ENCODE assay signal across 9 mouse cellular contexts in the genomic region with DNA sequence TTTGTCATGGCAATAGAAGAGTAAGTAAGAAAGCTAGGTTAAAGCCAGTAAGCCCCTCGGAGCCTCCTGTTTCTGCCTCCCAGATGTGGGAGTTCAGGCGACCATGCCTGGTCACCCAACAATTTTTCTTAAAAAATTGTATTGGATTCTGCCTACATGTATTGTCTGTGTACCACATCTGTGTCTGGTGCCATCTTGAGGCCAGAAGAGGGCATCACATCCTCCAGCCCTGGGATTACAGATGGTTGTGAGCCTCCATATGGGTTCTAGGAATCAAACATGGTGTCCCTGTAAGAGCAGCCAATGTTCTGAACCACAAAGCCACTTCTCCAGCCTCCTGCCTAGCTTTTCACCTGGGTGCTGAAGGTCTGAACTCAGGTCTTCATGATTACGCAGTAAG. TPM values are rescaled to one million over a fixed set of nuclear protein-coding genes. Genes with fewer than 3 reads are reported as not detected.
DNase-seq lines count a peak whose midpoint lies in the region; TF ChIP-seq lines count a peak whose summit lies in the region.
"Had no signal": no experiment of that assay in that cellular context is flagged by ENCODE, and none has a peak within 500 bp of the region (broad histone marks: within the 10 kb centered on the region; RNA-seq: fewer than 3 reads in every experiment).

No protein-coding gene starts in this region.

- TF ChIP-seq CTCF in liver, adult 2 months (IDR thresholded peaks at IDR 0.05; ENCODE audit: low read depth, low read length) = peak; percentile 72

- no peak overlapping the region for H3K4me3 ChIP-seq in liver, adult 2 months (ENCODE audit: insufficient read depth, low read depth, low read length)
- H3K4me3 ChIP-seq: limb, embryonic 13.5 days had no signal

- H3K79me2 ChIP-seq in liver, adult 2 months (ENCODE audit: control insufficient read depth, insufficient read depth, low read length) = no peaks in the 10 kb centered on the region

- no peaks in the 10 kb centered on the region for H3K4me1 ChIP-seq in liver, adult 2 months (ENCODE audit: control insufficient read depth, insufficient read depth, low read length)
- H3K4me1 ChIP-seq: limb, embryonic 13.5 days had no signal

- no peak overlapping the region for H3K9ac ChIP-seq in liver, adult 2 months (ENCODE audit: low read depth, low read length)
- H3K9ac ChIP-seq: limb, embryonic 13.5 days had no signal

- intact Hi-C loops in heart, postnatal 25 days (cut with DNase I) = loop anchor here (2.0 kb wide), 1 partner anchor 326 kb away; no protein-coding TSS in a partner anchor
- intact Hi-C loops in gastrocnemius, postnatal 14 days (cut with DNase I; ENCODE audit: low total_unique reads) = loop anchor here (10.0 kb wide), 1 partner anchor 328 kb away; no protein-coding TSS in a partner anchor

- H3K27me3 ChIP-seq in liver, adult 2 months (ENCODE audit: control insufficient read depth, insufficient read depth, low read length) = no peaks in the 10 kb centered on the region
- H3K27me3 ChIP-seq: limb, embryonic 13.5 days had no signal

- no peak for TF ChIP-seq POLR2A in liver, adult 2 months (IDR thresholded peaks at IDR 0.05; ENCODE audit: extremely low read depth, insufficient read depth, low read length)

- DNase-seq in heart, adult 8-10 months (ENCODE audit: low spot score) = peak; percentile 55
- no peak for DNase-seq in heart, postnatal 25 days (ENCODE audit: low spot score)
- DNase-seq in urinary bladder, postnatal 25 days (ENCODE audit: low spot score) = peak; percentile 29
- no peak for DNase-seq in urinary bladder, postnatal 4 days (ENCODE audit: low spot score in 2 of 2)
- peak; percentile 50 to 64 for DNase-seq in cerebellum, postnatal 25 days
- peak; percentile 47 for DNase-seq in liver, adult 2 months (ENCODE audit: extremely low read depth, low read depth, low spot score)
- DNase-seq in thymus, postnatal 14 days = peak; percentile 52
- DNase-seq in gastrocnemius, postnatal 14 days = no peak

- no peaks in the 10 kb centered on the region for H3K36me3 ChIP-seq in liver, adult 2 months (ENCODE audit: control insufficient read depth, insufficient read depth, low read length)
- H3K36me3 ChIP-seq: limb, embryonic 13.5 days had no signal

- H3K27ac ChIP-seq in liver, adult 2 months (replicated peaks; ENCODE audit: insufficient read depth, low read depth, low read length) = no peak overlapping the region
- H3K27ac ChIP-seq: limb, embryonic 13.5 days had no signal

- 78% methylated on average over 3 of the region's 3 CpGs for WGBS in liver, adult 2 months

RNA-seq across cellular contexts. Expression of a gene that starts 12.4 kb away (rescaled TPM):
- 10 to 100 TPM; 25.7 to 29.2 (median 27.6) TPM for total RNA-seq in heart, adult 8-10 months (2022)
- 10 to 100 TPM; 22.4 to 26.8 TPM for total RNA-seq in heart, postnatal 25 days (2021)
- 29.7 and 33.4 TPM in 2 replicates for total RNA-seq in liver, adult 2 months (2014; rRNA removed)
- 49.3 and 58.0 TPM in 2 replicates for polyA plus RNA-seq in liver, adult 2 months (2012; rRNA removed)
- total RNA-seq in gastrocnemius, postnatal 14 days (2021) = 10 to 100 TPM; 14.9 to 17.4 TPM

RNA-seq across cellular contexts. Expression of a gene that starts 38.5 kb away (rescaled TPM):
- total RNA-seq in heart, adult 8-10 months (2022) = 1 to 10 TPM in 2 of 4 experiments, under 1 TPM in 2; 0.79 to 2.2 (median 1.1) TPM
- total RNA-seq in heart, postnatal 25 days (2021) = 1 to 10 TPM; 2.7 to 3.6 TPM
- total RNA-seq in liver, adult 2 months (2014; rRNA removed) = 2.1 and 3.4 TPM in 2 replicates
- 0.36 and 0.78 TPM in 2 replicates for polyA plus RNA-seq in liver, adult 2 months (2012; rRNA removed)
- total RNA-seq in gastrocnemius, postnatal 14 days (2021) = 1 to 10 TPM in 1 of 2 experiments, under 1 TPM in 1; 0.98 to 1.7 TPM

Comparison
In these comparisons a context has a peak if more than half of its experiments do, and no peak if none do; other contexts are left out.
1. DNase-seq: peak in heart, adult 8-10 months (single experiment), urinary bladder, postnatal 25 days (single experiment), cerebellum, postnatal 25 days (2 of 2), liver, adult 2 months (single experiment) and thymus, postnatal 14 days (single experiment); none in heart, postnatal 25 days (single experiment), urinary bladder, postnatal 4 days (0 of 2) and gastrocnemius, postnatal 14 days (single experiment).